Mouse (Mus musculus) kidney, postnatal 10 days (tissue): ENCODE measurements around the gene 1700080E11Rik.
"Not testable (repeated sequence)": the region's sequence is repeated elsewhere in the genome, so short reads cannot be mapped to it uniquely, and the experiment has no call there.

Experiments used
- DNase-seq: peaks from one replicate; pipeline ENCODE4 v3.0.0; 2021; ENCODE audit warnings: mixed read lengths

The 1700080E11Rik gene

GRCm38 (mm10) chr9:105144992-105145391, at the start of gene 1700080E11Rik:
Gene 1700080E11Rik (minus strand): TSS chr9:105145092.
- no peak for DNase-seq

DNA sequence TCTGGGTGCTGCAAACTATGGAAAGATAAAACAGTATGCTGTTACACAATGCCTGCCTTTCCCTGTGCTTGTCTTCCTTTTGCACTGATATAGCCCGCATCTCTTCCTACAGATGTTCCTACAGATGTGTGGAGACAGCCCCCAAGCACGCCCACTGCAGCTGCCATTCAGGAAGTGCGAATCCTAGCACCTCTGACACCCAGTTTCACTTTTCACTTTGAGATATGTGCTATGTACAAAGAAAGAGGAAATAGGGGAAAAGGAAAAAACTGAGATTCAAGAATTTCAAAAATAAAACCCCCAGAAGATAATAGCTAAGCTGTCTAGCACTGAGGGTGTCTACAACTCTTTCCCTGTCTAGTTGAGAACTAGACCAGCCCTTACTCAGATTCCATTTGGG, 41.8 kb upstream of the 1700080E11Rik start:
- DNase-seq = no peak

DNA sequence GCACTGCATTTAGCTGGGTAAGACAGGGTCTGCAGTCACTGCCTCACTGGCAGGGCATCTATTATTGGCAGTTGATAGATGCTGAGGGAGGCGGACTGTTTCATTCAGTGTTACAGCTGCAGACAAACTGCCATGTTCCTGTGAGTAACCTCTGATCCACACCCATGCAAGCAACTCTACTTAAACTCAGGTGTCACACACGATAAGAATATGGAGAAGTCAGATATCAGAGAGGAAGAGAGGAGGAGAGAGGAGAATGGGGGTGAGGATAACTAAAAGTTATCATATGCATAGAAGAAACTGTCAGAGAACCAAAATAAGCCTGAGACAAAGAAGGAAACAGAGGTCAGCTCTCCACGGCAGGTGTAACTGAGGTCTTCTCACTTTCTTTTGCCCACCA, 37.5 kb upstream of the 1700080E11Rik start:
- no peak for DNase-seq

GRCm38 (mm10) chr9:105139204-105139603, 5.7 kb downstream of the 1700080E11Rik start:
- DNase-seq = no peak

DNA sequence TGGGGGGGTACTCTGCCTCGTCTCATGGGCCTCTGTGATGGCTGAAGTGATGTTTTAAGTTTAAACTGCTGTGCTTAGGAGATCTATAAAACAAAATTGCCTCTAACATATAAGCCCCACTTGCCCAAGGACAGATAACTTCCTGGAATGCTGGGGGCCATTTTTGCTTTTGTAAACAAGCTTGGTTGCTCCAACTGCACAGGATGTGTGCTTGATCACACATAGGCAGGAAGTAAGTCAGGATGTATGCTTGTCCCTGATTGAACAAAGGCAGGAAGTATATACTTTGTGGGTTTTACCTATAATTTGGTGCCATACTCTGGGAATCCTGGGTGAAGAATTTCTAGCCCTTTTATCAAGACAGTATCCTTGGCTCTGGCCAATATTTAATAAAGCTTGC, 8.5 kb downstream of the 1700080E11Rik start:
- DNase-seq = no peak

DNA sequence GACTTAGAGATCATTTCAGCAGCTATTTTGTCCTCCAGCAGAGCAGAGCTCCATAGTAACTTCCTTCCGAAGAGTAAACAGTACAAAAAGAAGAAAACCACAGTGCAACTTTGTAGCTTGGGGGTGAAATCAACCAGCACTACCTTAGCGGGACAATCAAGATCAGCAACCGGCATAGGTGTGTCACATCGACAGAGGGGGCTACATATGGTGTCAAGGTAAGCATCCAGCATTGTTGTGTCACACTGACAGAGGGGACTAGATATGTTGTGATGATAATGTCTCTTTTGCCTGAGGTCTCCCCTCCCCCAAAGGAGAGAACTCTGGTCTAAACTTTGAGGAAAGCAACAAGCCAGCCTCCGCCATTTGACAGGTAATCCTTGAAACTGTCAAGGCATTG, 10.4 kb downstream of the 1700080E11Rik start:
- no peak for DNase-seq

GRCm38 (mm10) chr9:105132002-105132367, 12.9 kb downstream of the 1700080E11Rik start:
- DNase-seq = no peak

DNA sequence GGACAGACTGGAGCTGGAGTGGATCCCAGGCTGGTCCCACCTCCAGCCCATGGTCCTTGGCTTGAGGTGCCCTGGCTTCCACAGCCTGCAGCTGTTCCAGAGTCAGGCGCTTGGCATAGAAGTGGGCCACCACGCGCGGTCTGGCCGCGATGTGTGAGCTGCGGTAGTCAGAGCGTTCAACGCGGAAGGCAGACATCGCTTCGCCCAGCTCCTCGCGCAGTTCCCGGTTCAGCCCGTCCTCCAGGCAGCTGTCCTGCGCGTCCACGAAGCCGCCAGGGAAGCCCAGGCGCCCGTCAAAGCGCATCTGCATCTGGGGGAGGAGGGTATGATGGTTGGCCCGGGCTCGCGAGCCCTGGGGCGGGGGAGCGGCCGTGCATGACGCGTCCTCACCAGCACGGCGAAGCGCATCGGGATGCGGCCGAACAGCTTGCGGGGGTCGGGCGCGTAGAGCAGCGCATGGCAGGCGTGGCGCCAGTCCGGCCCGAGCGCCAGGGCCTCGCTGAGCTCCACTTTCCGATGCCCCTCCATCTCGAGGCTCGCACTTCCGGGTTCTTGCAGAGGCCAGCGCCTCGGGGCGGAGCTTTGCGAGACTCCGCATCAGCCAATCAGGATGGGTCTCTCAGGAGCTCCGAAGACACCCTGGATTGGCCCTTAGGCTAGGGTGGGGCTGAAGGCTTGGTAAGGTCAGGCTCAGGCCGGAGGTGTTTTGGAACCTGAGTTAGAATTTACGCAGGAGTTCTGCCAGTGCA, 13.5 kb downstream of the 1700080E11Rik start, which contains the start of gene Nudt16:
Gene Nudt16 (minus strand): TSS at position 572 of the 749 bp plus-strand sequence.
- peak; percentile 91 for DNase-seq

GRCm38 (mm10) chr9:105130331-105130730, 14.6 kb downstream of the 1700080E11Rik start:
- DNase-seq = no peak

GRCm38 (mm10) chr9:105125206-105125605, 19.7 kb downstream of the 1700080E11Rik start:
- not testable (repeated sequence) for DNase-seq

DNA sequence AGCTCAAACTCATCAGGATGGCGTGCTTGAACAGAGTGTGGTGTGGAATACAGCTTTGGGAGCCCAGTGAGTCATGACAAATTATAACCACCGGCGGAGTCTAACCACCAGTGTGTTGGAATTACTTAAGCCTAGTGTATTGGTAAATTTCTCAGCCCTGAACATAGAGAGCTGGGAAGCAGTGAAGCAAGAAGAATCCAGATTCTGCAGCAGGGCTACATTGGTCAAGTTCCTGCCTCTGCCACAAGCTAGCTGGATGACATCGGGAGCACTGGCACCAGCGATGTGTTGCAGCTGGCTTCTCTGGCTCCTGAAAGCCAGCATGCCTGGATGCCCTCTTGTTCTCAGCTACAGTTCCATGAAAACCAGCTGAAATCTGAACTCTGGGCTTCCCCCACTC, 41.0 kb downstream of the 1700080E11Rik start:
- no peak for DNase-seq

DNA sequence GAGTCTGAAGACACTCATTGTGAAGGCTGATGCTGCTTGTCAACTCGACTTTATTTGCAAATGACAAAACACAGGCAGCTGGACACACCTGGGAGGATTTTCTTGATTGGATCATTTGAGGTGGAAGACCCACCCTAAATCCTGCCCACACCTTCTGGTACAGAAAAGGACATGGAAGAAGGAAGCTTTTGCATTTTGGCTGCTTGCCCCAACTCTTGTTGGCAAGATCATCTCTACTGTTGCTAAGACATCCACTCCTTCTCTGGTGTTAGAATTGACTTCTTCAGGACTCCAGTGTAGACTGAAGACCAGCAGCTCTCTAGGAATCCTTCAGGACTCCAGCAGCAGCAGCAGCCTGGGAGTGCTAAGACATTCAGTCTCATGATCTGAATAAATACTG, 43.0 kb downstream of the 1700080E11Rik start:
- DNase-seq = no peak

DNA sequence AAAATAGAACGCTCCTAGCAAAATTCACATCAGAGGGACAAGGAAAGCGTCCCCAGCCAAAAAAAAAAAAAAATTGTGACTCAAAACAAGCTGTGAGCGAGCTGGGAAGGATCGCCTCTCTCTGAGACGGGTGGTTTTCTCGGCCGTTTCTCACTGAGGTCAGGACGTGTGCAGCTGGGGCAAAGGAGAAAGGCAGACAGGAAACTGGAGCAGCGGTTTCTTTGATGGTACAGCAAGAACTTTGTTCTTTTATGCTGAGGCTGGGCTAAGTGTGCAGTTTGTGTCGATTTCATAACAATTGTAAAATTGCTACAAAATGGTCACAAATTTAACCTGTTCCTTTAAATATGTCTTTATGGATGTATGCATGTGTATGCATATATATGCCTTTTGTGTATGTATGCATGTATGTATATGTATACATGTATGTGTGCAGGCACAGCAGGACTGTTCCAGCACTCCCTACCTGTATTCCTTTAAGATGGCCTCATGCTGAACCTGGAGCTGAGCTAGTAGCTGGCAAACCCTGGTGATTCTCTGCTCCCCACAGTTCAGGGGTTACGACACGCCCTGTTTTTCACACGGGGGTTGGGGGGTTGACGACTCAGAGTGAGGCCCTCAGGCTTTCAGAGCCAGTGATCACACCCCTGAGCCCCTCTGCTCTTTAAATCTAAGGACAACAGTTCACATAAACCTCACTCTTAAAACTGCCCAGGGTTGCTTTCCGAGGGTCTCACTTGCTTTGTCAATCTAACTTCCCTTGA, 43.9 kb downstream of the 1700080E11Rik start:
- no peak for DNase-seq
